Mouse (Mus musculus) myocyte (in vitro differentiated cells): Measurements from ENCODE around the gene Hps1. TPM values are rescaled to one million over a fixed set of nuclear protein-coding genes. Genes with fewer than 3 reads are reported as not detected.

ENCODE experiments used
- H3K27me3 ChIP-seq: one replicate; pipeline ENCODE4 v1.6.1; 2011; ENCODE audit not compliant: control insufficient read depth, insufficient read depth, insufficient read length
- H3K36me3 ChIP-seq: one replicate; pipeline ENCODE4 v1.6.1; 2011; ENCODE audit not compliant: control insufficient read depth, insufficient read depth
- H3K4me2 ChIP-seq: one replicate; pipeline ENCODE4 v1.6.1; 2011; ENCODE audit warnings: low read depth, control low read depth
- H3K4me3 ChIP-seq: one replicate; pipeline ENCODE4 v1.5.1; 2011; ENCODE audit warnings: mild to moderate bottlenecking, control low read depth, moderate library complexity
- H3K79me2 ChIP-seq: one replicate; pipeline ENCODE4 v1.6.1; 2011; ENCODE audit not compliant: control insufficient read depth, insufficient read depth
- H3ac ChIP-seq: one replicate; pipeline ENCODE4 v1.6.1; 2011; ENCODE audit not compliant: control insufficient read depth, insufficient read length
- CEBPB ChIP-seq: IDR thresholded peaks from 2 replicates; pipeline ENCODE4 v1.6.1; 2011; ENCODE audit warnings: mild to moderate bottlenecking, moderate library complexity; ENCODE audit not compliant: poor library complexity, insufficient read depth, severe bottlenecking
- E2F4 ChIP-seq: IDR thresholded peaks from one replicate; pipeline ENCODE4 v1.6.1; 2011; ENCODE audit warnings: mild to moderate bottlenecking, control low read depth, moderate library complexity; ENCODE audit not compliant: insufficient read depth
- MAX ChIP-seq: IDR thresholded peaks from one replicate; pipeline ENCODE4 v1.6.1; 2011; ENCODE audit warnings: low read depth, mild to moderate bottlenecking, control low read depth
- MYOD1 ChIP-seq, 3 experiments: IDR thresholded peaks; one replicate each; pipeline ENCODE4 v1.6.1; 2011; ENCODE audit warnings: control low read depth in 2 of 3, low read depth in 2 of 3, mild to moderate bottlenecking in 2 of 3, moderate library complexity in 1 of 3; ENCODE audit not compliant: insufficient read length in 2 of 3, control insufficient read depth in 1 of 3
- MYOG ChIP-seq, 3 experiments: IDR thresholded peaks; one replicate each; pipeline ENCODE4 v1.6.1; 2011; ENCODE audit warnings: control low read depth in 2 of 3, low read depth in 2 of 3, mild to moderate bottlenecking in 2 of 3; ENCODE audit not compliant: insufficient read length in 2 of 3, control insufficient read depth in 1 of 3, insufficient read depth in 1 of 3
- POLR2A ChIP-seq: IDR thresholded peaks from one replicate; pipeline ENCODE4 v1.6.1; 2011; ENCODE audit warnings: low read depth, mild to moderate bottlenecking, control low read depth, moderate library complexity; ENCODE audit not compliant: insufficient read length
- POLR2AphosphoS2 ChIP-seq: IDR thresholded peaks from one replicate; pipeline ENCODE4 v1.6.1; 2011; ENCODE audit warnings: low read depth, control low read depth; ENCODE audit not compliant: insufficient read length
- REST ChIP-seq: IDR thresholded peaks from one replicate; pipeline ENCODE4 v1.6.1; 2011; ENCODE audit warnings: mild to moderate bottlenecking, control low read depth, moderate library complexity; ENCODE audit not compliant: insufficient read depth, insufficient read length
- SRF ChIP-seq: IDR thresholded peaks from one replicate; pipeline ENCODE4 v1.6.1; 2011; ENCODE audit warnings: low read depth; ENCODE audit not compliant: control insufficient read depth, insufficient read length
- TCF12 ChIP-seq: IDR thresholded peaks from one replicate; pipeline ENCODE4 v1.6.1; 2011; ENCODE audit warnings: mild to moderate bottlenecking, control low read depth; ENCODE audit not compliant: poor library complexity, insufficient read depth, severe bottlenecking
- TCF3 ChIP-seq: IDR thresholded peaks from one replicate; pipeline ENCODE4 v1.6.1; 2011; ENCODE audit warnings: low read depth, control low read depth; ENCODE audit not compliant: insufficient read length
- USF1 ChIP-seq: IDR thresholded peaks from one replicate; pipeline ENCODE4 v1.6.1; 2011; ENCODE audit warnings: low read depth, mild to moderate bottlenecking, control low read depth, moderate library complexity
- polyA plus RNA-seq: library from polyadenylated mRNA; unstranded; fragments of >200 nt; fragmentation: generic; extraction: Trizol; gene quantifications from one replicate; pipeline ENCODE4 v1.2.1, GENCODE M21; 2012; ENCODE audit warnings: missing spikeins

The Hps1 gene
- polyA plus RNA-seq, 1 experiment: 9.5 TPM

DNA sequence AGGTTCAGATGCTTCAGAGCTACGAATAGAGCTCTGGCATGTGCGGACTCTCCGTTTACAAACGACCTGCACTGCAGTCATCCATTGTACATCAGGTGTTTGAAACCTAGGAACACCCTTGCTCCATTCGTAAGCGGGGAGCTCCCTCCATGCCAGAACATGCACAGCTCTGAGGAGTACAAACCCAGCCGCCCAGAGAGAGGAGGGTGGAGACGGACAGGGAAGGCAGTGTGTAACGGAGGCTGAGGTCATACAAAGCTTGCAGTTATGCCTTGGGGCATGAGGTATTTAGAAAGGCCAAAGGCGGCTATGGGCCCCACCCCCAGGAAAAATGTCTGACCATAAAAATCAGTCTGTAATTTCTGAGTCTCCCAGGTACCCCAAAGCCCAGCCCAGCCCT, 15.4 kb downstream of the Hps1 start:
- Histone ChIP-seq H3K79me2 (no peaks in the 10 kb centered on the region), H3K36me3 (no peaks in the 10 kb centered on the region), H3ac (no peak overlapping the region), H3K4me2 (no peak overlapping the region), H3K27me3 (no peaks in the 10 kb centered on the region), H3K4me3 (no peak overlapping the region)
- TF ChIP-seq POLR2A (no peak), MYOD1 (IDR thresholded peaks at IDR 0.05; ENCODE audit: control insufficient read depth in 1 of 3, insufficient read length in 2 of 3, low read depth in 2 of 3) (no peak), TCF12 (no peak), SRF (no peak), USF1 (no peak), REST (no peak), POLR2AphosphoS2 (no peak), MYOG (IDR thresholded peaks at IDR 0.05; ENCODE audit: control insufficient read depth in 1 of 3, insufficient read depth in 1 of 3, insufficient read length in 2 of 3, low read depth in 2 of 3) (no peak), E2F4 (no peak), MAX (no peak), TCF3 (no peak), CEBPB (no peak)

DNA sequence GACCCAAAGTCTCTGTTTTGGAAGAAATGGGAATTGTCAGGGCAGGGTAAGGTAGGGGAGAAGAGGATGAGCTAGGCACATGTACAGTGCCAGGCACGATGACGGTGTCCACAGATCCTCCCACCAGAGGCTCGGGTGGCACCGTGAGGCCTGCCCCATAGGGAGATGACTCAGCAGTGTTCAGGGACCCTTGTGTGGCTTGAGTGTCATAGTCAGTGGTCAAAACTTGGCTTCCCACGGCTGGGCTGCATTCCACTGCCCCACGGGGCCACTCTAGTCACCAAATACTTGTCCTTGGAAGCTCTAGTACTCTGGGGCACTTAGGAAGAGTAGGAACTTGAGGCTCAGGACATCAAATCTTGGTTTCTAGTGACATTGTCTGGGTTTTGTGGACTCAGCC, 23.1 kb downstream of the Hps1 start:
- Histone ChIP-seq H3K4me2 (no peak overlapping the region), H3K27me3 (no peaks in the 10 kb centered on the region), H3K79me2 (no peaks in the 10 kb centered on the region), H3K4me3 (no peak overlapping the region), H3K36me3 (no peaks in the 10 kb centered on the region), H3ac (no peak overlapping the region)
- no peak for TF ChIP-seq MYOG (IDR thresholded peaks at IDR 0.05; ENCODE audit: control insufficient read depth in 1 of 3, insufficient read depth in 1 of 3, insufficient read length in 2 of 3, low read depth in 2 of 3)
- no peak for TF ChIP-seq CEBPB
- no peak for TF ChIP-seq POLR2A
- no peak for TF ChIP-seq MYOD1 (IDR thresholded peaks at IDR 0.05; ENCODE audit: control insufficient read depth in 1 of 3, insufficient read length in 2 of 3, low read depth in 2 of 3)
- no peak for TF ChIP-seq TCF12
- no peak for TF ChIP-seq POLR2AphosphoS2
- TF ChIP-seq MAX: no peak
- TF ChIP-seq TCF3: no peak
- TF ChIP-seq SRF: no peak
- no peak for TF ChIP-seq USF1
- no peak for TF ChIP-seq REST
- no peak for TF ChIP-seq E2F4

DNA sequence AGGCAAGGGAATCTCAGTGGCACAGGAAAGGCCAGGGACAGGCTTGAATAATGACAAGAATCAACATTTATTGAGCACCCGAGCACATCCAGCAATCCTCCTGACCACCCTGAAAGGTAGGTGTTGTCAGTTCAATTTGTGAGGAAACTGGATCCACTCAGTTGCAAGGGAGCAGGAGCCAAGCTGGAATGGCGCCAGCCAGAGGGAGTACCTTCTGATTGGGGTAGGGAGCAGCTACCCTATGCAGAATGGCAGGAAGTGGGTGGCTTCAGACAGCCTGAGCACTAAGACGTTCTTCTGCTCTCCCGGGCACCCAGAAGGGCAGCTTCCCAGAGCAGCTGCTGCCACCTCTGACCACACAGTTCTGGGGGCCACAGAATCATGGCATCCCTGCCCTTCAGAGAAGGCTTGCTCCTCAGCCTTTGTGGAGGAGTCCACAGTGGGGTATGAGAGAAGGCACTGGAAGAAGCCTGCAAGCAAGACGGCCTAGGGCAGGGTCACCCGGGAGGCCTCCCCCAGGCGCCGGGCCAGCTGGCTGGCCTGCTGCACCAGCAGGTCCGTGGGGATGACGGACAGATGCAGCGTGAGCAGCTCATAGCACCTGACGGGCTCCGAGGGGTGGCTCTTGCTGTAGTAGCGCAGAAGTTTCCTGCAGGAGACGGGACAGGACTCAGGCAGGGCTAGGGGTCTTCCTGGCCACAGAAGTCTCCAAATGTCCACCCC, 24.5 kb downstream of the Hps1 start:
- TF ChIP-seq POLR2A: no peak
- no peak for TF ChIP-seq SRF
- TF ChIP-seq MYOG (IDR thresholded peaks at IDR 0.05; ENCODE audit: control insufficient read depth in 1 of 3, insufficient read depth in 1 of 3, insufficient read length in 2 of 3, low read depth in 2 of 3): no peak
- TF ChIP-seq MAX: no peak
- TF ChIP-seq E2F4: no peak
- no peak for TF ChIP-seq TCF3
- no peak for TF ChIP-seq TCF12
- no peak for TF ChIP-seq MYOD1 (IDR thresholded peaks at IDR 0.05; ENCODE audit: control insufficient read depth in 1 of 3, insufficient read length in 2 of 3, low read depth in 2 of 3)
- no peak for TF ChIP-seq REST
- no peaks in the 10 kb centered on the region for H3K27me3 ChIP-seq
- no peak overlapping the region for H3K4me2 ChIP-seq

DNA sequence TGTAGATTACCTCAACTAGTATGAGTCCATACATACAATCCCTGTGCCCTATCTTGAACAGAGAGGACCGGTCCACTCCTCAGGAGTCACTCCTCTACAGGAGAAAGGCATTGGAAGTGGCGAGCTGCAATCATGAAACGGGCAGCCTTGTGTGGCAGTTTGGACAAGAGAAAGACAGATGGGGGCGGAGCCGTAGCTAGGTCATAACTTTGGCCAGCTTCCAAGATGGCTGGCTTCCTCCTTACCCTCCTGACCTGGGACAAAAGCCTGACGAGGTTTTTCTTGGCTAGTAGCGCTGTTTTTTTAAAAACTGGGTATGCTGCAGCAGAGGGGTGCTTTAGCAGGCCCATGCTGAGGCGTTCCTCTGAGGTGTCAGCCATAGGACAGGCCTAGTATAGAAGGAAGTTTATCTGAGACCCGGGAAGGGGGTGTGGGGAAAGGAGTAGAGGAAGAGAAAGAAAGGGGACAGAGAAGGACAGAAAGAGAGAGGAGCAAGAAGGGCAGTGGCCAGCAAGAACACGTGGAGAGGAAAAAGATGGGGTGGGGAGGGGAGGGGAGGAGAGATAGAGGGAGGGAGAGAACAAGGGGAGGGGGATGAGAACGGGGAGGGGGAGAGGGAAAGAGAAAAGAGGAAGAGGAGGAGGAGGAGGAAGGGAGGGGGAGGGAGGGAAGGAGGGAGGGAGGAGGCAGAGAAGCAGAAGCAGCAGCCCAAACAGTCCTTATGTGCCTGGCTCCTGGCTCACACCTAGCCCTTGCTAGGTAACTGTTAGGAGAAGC, 26.4 kb downstream of the Hps1 start:
- Histone ChIP-seq H3ac (no peak overlapping the region), H3K4me2 (peak overlapping the region; percentile 89), H3K27me3 (no peaks in the 10 kb centered on the region), H3K36me3 (no peaks in the 10 kb centered on the region), H3K4me3 (peak overlapping the region; percentile 21), H3K79me2 (no peaks in the 10 kb centered on the region)
- TF ChIP-seq MYOD1 (IDR thresholded peaks at IDR 0.05; ENCODE audit: control insufficient read depth in 1 of 3, insufficient read length in 2 of 3, low read depth in 2 of 3): no peak
- no peak for TF ChIP-seq MAX
- TF ChIP-seq E2F4: no peak
- TF ChIP-seq POLR2A: no peak
- TF ChIP-seq MYOG (IDR thresholded peaks at IDR 0.05; ENCODE audit: control insufficient read depth in 1 of 3, insufficient read depth in 1 of 3, insufficient read length in 2 of 3, low read depth in 2 of 3): no peak
- no peak for TF ChIP-seq TCF3
- TF ChIP-seq POLR2AphosphoS2: no peak
- no peak for TF ChIP-seq TCF12
- TF ChIP-seq CEBPB: no peak
- no peak for TF ChIP-seq SRF
- TF ChIP-seq USF1: no peak
- no peak for TF ChIP-seq REST

More for the DNA sequence above, 24.5 kb downstream of the Hps1 start:
- H3K36me3 ChIP-seq: no peaks in the 10 kb centered on the region
- H3ac ChIP-seq: no peak overlapping the region
- H3K79me2 ChIP-seq: no peaks in the 10 kb centered on the region
- no peak overlapping the region for H3K4me3 ChIP-seq
